Mouse (Mus musculus): Measurements from ENCODE around the gene Kcnk7.

GRCm38 (mm10) chr19:5684985-5685384 lies 19.2 kb upstream of the Kcnk7 start:
- no peak for TF ChIP-seq POLR2A (IDR thresholded peaks at IDR 0.05; ENCODE audit: borderline replicate concordance, extremely low read depth, low read depth, low read length)
- no peak for TF ChIP-seq CTCF (IDR thresholded peaks at IDR 0.05; ENCODE audit: insufficient read depth, low read length)

Measured in lung, adult 2 months (tissue).